Mouse (Mus musculus) telencephalon, adult 2 months (tissue): ENCODE results near the gene Snap23.
"Not testable (repeated sequence)": the region's sequence is repeated elsewhere in the genome, so short reads cannot be mapped to it uniquely, and the experiment has no call there.

Source experiments
- DNase-seq: peaks from one replicate; pipeline ENCODE4 v3.0.0-alpha.2; 2011; ENCODE audit warnings: low read depth, low spot score

The Snap23 gene

GRCm38 (mm10) chr2:120566886-120567797 is at the start of gene Snap23:
Snap23 (plus strand) TSS chr2:120567671.
- DNase-seq: peak; percentile 89

DNA sequence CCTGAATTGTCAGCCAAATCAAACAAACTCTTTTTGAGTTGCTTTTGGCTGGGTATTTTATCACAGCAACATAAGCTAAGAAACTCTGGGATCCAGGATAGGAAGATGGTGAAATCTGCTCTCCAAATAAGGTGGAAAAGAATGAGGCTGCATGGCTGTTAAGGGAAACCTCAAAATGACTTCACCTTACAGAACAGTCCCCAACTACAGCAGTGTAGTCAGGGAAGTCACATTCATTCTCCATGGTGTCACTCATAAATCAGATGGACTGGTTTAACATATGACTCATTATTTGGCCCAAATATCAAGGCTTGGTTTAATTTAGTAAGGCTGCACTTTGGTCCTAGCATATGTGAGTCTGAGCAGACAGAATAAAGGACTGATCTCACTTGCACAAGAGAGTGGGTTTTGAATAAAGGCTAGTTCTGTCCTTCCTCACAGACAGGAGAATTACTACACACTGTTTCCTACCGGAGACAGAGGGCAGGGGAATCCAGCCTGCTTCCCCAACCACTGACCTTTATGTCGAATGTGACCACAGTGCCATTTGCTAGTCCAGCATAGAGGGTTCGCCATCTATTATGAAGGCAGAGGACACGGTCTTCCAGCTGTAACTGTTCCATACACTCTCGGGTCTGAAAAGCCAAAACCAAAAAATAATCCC is 48.8 kb upstream of the Snap23 start:
- no peak for DNase-seq

DNA sequence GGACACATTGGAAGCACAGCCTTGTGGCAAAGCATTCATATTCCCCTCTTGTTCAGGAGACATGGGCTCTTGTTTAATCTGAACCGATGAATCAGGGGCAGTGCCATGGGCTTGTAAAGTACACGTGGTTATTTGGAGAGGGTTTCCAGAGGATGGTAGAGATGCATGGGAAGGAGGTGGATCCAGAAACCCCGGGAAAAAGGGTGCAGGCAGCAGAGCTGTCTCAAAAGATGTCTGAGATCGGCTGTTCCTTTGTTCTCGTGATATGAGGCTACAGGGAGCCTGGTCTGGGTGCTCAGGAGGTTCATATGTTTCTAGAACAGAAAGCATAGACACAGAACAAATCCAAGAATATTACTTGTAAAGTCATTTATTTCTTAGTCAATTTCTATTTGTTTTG is 40.7 kb upstream of the Snap23 start:
- DNase-seq: no peak

DNA sequence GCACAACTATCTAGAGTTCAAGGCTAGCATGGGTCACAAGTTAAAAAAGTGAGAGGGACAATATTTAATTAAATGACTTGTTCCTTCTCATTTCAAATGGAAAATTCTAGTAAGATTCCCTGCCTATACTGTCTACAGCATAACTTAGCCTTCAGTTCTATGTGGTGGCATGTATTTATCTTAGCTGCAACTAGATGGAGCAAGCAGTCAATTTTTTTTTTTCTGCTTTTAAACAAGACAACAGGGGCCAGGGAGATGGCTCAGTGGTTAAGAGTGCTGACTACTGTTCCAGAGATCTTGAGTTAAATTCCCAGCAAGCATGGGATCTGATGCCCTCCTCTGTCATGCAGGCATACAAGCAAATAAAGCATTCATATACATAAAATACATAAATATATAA is 37.9 kb upstream of the Snap23 start:
- DNase-seq: no peak

- DNase-seq: no peak
Measured at GRCm38 (mm10) chr2:120531223-120531622, 36.2 kb upstream of the Snap23 start.

GRCm38 (mm10) chr2:120539333-120539732 is 28.1 kb upstream of the Snap23 start:
- no peak for DNase-seq

DNA sequence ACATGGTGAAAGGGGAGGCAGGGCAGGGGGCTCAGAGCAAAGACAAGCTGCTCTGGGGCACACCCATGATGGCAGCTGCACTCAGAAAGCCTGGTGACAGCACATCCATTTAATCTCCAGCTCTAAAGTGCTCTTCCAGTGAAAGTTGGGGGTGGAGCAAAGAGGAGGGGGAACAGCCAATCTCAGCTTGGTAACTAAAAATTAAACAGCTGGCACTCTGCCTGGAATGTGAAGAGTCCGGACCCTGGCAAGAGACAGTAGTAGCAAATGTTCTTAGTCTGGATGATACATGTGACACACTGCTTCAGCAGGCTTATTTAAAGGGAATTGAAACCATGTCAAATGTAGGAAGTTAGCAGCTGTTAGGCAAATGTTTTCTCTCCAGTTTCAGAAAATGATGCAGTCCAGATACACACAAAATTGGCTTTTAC is 27.7 kb upstream of the Snap23 start:
- DNase-seq: peak; percentile 94

DNA sequence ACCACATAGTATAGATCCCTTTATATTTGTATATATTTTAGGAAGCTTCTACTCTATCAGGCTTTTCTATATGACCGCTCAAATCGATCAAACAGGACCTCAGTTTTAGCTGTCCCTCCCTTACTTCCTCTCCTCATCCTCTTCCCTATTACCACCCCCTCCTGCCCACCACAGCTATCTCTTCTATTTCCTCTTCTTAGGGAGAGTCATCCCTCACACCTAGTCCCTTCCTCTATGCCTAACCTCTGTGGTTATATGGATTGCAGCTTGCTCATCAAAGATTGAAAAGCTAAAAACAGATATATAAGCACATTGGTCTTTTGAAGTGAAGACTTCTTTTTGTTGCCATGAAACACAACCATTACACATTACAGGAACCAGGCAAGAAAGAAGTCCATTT is 22.7 kb upstream of the Snap23 start:
- no peak for DNase-seq

GRCm38 (mm10) chr2:120556868-120557267 is 10.6 kb upstream of the Snap23 start:
- no peak for DNase-seq

GRCm38 (mm10) chr2:120558813-120559212 is 8.7 kb upstream of the Snap23 start:
- no peak for DNase-seq

DNA sequence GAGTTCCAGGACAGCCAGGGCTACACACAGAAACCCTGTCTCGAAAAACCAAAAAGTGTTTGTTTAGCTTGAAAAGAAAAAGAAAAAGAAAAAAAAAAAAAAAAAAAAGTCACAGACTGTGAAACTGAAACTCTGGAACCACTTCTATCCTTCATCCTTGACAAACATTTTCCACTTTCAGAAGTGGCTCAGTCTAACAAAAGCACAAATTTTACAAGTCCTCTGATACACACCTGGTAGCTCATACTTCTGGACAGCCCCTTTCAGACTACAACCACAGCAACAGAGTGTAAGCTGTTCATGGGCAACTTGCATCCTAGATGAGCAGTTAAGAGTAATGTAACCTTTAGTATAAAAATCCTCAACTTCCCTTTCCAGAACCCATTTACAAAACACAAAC is 5.9 kb upstream of the Snap23 start:
- no peak for DNase-seq

DNA sequence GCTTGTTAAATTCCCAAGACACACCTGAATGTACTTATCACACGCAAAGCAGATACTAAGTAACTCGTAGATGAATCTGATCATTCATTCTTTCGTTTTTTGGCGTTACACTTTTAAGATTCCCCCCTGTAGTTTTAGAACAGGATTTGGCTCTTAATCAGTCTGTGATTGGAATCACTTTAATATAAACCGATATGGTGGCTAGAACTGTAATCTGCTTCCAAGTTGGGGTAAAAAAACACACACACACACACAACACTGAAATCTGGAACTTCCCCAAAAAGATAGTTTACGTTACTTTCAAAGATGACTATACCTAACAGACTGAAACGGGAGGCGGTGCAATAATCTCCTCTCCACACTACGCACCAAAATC is 4.6 kb upstream of the Snap23 start:
- DNase-seq: no peak

DNA sequence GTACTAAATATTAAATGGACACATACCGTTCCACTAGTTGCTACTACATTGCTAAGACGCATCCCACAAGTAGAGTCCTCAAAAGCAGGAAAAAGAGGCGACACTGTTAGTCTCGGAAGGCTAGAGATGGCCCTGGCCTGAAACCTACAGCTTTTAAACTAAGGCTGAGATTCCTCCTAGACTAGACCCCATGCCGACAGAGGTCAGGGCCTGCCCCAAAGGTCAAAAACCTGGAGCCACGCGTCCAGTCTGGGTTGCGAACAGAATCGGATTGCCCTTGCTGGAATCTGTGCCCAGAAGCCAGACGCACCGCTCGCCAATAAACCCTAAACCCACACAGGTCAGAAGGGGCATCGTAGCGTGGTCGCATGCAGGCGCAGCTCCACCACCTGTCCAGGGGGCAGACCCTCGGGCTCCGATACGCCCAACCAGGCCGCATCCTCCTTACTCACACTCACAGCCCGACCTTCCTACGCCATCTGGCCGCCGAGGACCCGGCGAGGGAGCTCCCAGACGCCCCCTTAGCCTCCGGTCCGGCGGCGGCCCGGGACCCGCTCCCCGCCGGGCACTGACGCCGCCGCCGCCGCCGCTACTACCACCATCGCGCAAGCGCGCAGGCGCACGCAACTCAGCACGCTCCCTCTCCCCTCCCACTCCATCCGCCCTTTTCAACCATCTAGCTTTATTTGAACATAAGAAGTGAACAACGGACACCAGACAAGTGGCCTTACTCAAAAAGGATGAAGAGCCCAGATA is 4.1 kb upstream of the Snap23 start, which contains the start of gene Zfp106:
Gene Zfp106, minus strand, starts transcription at position 609 of the 756 bp plus-strand sequence.
- peak; percentile 89 for DNase-seq

DNA sequence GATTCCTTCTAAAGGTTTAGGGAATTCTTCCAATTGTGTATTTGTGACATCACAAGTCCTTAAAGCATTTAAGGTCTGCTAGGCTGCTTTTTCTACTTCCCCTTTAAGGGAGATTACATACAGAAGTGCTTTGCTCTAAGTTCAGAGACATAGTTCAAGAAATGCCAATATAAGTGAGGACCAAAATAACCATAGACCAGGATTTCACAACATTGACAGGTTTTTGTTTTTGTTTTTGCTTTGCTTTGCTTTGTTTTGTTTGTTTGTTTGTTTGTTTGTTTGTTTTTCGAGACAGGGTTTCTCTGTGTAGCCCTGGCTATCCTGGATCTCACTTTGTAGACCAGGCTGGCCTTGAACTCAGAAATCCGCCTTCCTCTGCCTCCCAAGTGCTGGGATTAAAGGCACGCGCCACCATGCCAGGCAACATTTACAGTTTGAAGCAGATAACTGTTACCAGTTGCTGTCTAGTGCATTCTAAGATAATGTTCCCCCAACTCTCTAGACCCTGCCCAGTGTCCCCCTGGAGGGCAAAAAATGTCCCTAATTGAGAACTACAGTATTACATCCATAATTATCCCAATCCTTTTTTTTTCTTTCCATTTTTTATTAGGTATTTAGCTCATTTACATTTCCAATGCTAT is 2.8 kb upstream of the Snap23 start:
- DNase-seq: not testable (repeated sequence)

- no peak for DNase-seq
Measured at GRCm38 (mm10) chr2:120565363-120565762, 2.1 kb upstream of the Snap23 start.

GRCm38 (mm10) chr2:120567798-120568320 is 388 bp downstream of the Snap23 start:
- DNase-seq: no peak

DNA sequence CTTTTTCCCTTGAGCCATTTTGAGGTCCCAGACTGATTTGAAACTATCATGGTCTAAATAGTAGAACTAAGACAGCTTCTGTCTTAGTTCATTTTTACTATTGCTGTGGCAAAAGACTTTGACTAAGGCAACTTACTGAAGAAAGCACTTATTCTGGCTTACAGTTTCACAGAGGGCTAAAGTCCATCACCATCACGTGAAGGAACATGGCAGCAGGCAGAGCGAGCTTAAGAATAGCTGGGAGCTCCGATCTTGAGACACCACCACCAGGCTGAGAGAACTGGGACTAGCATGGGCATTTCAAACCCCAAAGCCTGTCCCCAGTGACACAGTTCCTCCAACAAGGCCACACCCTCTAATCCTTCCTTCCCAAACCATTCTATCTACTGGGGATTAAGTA is 3.6 kb downstream of the Snap23 start:
- DNase-seq: no peak

DNA sequence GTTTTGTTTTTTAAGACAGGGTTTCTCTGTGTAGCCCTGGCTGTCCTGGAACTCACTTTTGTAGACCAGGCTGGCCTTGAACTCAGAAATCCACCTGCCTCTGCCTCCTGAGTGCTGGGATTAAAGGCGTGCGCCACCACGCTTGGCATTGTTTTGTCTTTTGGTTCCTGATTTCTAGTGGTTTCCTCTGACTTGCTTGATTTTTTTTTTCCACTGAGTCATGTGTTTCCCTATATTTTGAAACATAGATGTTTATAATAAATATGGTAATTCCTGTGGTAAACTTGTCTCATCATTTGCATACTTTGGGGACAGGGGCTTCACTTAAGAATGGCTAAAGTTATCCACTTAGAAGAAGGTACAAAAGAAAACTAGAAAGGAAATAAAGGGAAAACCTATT is 4.7 kb downstream of the Snap23 start:
- not testable (repeated sequence) for DNase-seq

DNA sequence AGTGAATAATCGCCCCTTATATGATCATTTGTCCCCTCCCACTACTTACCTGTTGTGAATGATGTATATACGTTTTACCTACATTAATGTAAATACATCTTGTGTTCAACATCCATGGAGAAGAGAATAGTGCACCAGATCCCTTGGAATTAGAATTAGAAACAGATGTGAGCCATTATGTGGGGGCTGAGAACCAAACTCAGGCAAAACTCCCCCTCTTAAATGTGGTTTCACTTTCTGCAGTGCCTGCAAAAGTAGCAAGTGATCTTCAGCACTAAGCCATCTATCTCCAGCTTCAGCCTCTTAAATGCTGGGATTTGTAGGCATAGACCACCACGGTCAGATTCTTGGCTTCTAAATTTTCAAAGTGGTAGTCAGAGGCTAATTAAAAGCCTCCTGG is 7.7 kb downstream of the Snap23 start:
- no peak for DNase-seq

GRCm38 (mm10) chr2:120575978-120576377 is 8.5 kb downstream of the Snap23 start:
- DNase-seq: no peak

- DNase-seq: no peak
Measured at GRCm38 (mm10) chr2:120577799-120578198, 10.3 kb downstream of the Snap23 start.
